Mouse (Mus musculus) forebrain, embryonic 10.5 days (tissue): ENCODE measurements around the gene Rptor. TPM values are rescaled to one million over a fixed set of nuclear protein-coding genes. Genes with fewer than 3 reads are reported as not detected.

ENCODE experiments used
- DNase-seq: peaks from one replicate; pipeline ENCODE4 v3.0.0-alpha.2; 2017; ENCODE audit warnings: low spot score; ENCODE audit errors: extremely low spot score
- H3K27ac ChIP-seq: fragments of 300-500 bp; sonication (generic); 2 replicates; pipeline ENCODE4 v1.5.1; 2016; ENCODE audit warnings: mild to moderate bottlenecking
- H3K27me3 ChIP-seq: fragments of 300-500 bp; sonication (generic); 2 replicates; pipeline ENCODE4 v1.6.1; 2016; ENCODE audit warnings: mild to moderate bottlenecking; ENCODE audit not compliant: poor library complexity, severe bottlenecking
- H3K36me3 ChIP-seq: fragments of 300-500 bp; sonication (generic); replicated peaks from 2 replicates; pipeline ENCODE4 v1.6.1; 2016; ENCODE audit warnings: mild to moderate bottlenecking, moderate library complexity
- H3K4me1 ChIP-seq: fragments of 300-500 bp; sonication (generic); 2 replicates; pipeline ENCODE4 v1.6.1; 2016
- H3K4me3 ChIP-seq: fragments of 300-500 bp; sonication (generic); 2 replicates; pipeline ENCODE4 v1.5.1; 2016; ENCODE audit warnings: mild to moderate bottlenecking, moderate library complexity
- H3K9me3 ChIP-seq: fragments of 300-500 bp; sonication (generic); 2 replicates; pipeline ENCODE4 v1.6.1; 2016; ENCODE audit warnings: mild to moderate bottlenecking, moderate library complexity
- WGBS: fragments of 180-500 bp; shearing (Covaris S2); methylation state at CpG from one replicate; pipeline ENCODE4 v1.1.7; 2016; 5-methylcytosine and 5-hydroxymethylcytosine counted together
- polyA plus RNA-seq: library from polyadenylated mRNA; unstranded; fragments of >200 nt; fragmentation: Nextera tagmentation; extraction: Ambion mirVana; gene quantifications from 2 replicates; pipeline ENCODE4 v1.2.1, GENCODE M21; 2016

The Rptor gene
- polyA plus RNA-seq, 1 experiment from 2014 or later = 12.8 TPM

GRCm38 (mm10) chr11:119738990-119739846 is 136.5 kb downstream of the Rptor start:
- no peak overlapping the region for H3K4me3 ChIP-seq
- no peaks in the 10 kb centered on the region for H3K9me3 ChIP-seq
- 70% methylated on average over 7 of the region's 7 CpGs for WGBS
- H3K36me3 ChIP-seq = 0 out of 2 replicates have a peak, but pooled peaks cover 3% of the 10 kb centered on the region
- no peaks in the 10 kb centered on the region for H3K27me3 ChIP-seq
- no peak for DNase-seq
- H3K4me1 ChIP-seq = peaks cover 20% of the 10 kb centered on the region
- H3K27ac ChIP-seq = peak overlapping the region; percentile 12; the same call in 1 of the 2 replicates

DNA sequence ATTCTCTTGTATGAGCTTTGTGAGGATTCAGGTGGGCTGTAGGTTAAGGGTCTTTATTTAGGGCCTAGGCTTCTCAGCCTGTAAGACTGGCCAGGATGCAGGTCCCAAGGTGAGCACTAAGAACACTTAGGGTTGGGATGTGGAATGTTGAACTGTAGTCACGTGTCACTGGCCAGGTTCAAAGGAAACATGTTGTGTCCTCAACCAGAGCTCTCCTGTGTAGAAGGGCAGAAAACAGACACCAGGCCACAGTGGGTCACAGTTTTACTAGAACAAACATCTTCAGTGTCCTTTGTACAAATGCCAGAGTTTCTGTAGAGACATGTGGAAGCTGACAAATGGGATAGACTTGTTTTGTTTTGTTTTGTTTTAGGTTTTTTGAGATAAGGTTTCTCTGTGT is 138.7 kb downstream of the Rptor start:
- H3K4me1 ChIP-seq = peaks cover 17% of the 10 kb centered on the region
- no peak overlapping the region for H3K27ac ChIP-seq
- WGBS = 83% methylated on average over 1 of the region's 1 CpGs
- H3K9me3 ChIP-seq = no peaks in the 10 kb centered on the region
- H3K4me3 ChIP-seq = no peak overlapping the region
- no peak for DNase-seq
- H3K36me3 ChIP-seq = peaks cover 6% of the 10 kb centered on the region; the same call in 1 of the 2 replicates
- H3K27me3 ChIP-seq = no peaks in the 10 kb centered on the region

DNA sequence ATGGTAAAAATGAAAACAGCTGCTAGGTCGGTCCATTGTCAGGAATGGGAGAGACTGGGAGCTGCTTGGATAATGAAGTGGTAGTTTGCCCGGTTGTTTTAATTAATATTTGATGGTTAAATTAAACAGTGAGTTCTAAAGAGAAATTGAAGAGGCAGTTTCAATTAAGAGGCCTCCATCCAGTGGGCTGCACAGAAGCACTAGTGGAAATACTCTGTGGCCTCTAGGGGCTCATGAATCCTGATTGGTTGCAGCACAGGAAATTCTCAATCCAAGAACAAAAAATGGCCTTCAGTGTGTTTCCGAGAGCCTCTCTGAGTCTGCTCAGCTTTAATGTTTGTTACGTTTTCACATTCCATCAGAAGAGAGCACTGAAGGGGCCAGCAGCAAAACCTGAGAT is 141.7 kb downstream of the Rptor start:
- Histone ChIP-seq H3K9me3 (no peaks in the 10 kb centered on the region), H3K4me1 (peaks cover 14% of the 10 kb centered on the region), H3K27ac (no peak overlapping the region), H3K4me3 (no peak overlapping the region), H3K27me3 (no peaks in the 10 kb centered on the region), H3K36me3 (peaks cover 9% of the 10 kb centered on the region; the same call in 1 of the 2 replicates)
- 86% methylated on average over 4 of the region's 4 CpGs for WGBS
- no peak for DNase-seq

DNA sequence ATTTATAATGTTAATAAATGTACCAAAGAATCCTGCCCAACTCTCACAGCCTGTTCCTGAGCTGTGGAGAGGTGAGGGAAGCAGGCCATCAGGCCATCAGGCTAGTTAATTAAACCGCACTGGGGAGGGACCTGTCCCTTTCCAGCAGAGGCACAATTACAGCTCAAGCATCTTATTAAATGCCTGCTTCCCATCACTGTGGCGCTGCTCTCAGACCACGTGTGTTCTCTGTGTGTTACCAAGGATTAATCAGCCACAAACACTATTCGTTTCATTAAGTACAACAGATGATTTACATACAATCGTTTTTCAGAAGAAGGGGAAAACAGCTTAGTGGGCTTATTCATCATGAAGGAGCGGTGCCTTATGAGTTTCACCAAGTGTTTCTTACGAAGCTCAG is 142.6 kb downstream of the Rptor start:
- 80% methylated on average over 7 of the region's 7 CpGs for WGBS
- Histone ChIP-seq H3K27ac (no peak overlapping the region), H3K27me3 (no peaks in the 10 kb centered on the region), H3K9me3 (no peaks in the 10 kb centered on the region), H3K4me3 (no peak overlapping the region), H3K4me1 (peaks cover 11% of the 10 kb centered on the region; the same call in 1 of the 2 replicates), H3K36me3 (peaks cover 9% of the 10 kb centered on the region; the same call in 1 of the 2 replicates)
- no peak for DNase-seq

DNA sequence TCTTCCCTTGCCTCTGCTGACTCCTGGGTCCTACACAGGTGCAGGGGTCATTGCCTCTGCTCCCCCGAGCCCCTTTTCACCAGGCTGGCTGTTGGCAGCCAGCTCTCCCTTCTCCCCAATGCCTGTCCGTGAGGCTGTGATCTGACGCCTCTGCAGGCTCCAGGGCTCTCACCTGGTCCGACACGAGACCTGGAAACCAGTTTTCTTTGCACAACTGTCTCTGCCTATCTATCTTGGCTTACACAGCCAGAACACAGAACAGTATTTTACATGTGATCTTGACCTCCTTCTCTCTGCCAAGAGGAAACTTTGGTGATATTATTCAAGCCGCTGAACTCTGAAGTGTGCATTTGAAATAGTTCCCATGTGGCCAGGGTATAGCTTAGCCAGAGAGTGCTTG is 151.8 kb downstream of the Rptor start:
- Histone ChIP-seq H3K9me3 (no peaks in the 10 kb centered on the region), H3K36me3 (peaks cover 30% of the 10 kb centered on the region), H3K4me3 (no peak overlapping the region), H3K27ac (no peak overlapping the region), H3K4me1 (no peaks in the 10 kb centered on the region), H3K27me3 (no peaks in the 10 kb centered on the region)
- no peak for DNase-seq
- WGBS = 88% methylated on average over 6 of the region's 6 CpGs

DNA sequence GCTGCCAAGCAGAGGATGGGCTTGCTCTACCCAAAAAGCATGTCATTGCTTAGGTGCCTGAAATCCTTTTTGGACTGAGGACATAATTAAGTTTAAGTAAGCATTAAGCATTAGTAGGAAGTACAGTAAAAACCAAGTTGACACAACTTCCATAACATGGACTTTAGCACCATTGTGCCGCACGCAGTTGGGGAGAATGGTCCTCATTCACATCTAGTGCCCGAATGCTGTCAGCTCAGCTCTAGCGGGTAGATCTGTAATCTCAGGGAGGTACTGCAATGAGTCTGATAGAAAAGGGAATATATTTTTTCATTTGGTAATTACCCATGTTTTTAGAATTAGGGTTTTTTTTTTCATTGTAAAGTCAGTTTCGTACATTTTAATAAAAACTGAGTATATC is 155.5 kb downstream of the Rptor start:
- Histone ChIP-seq H3K27ac (no peak overlapping the region), H3K9me3 (no peaks in the 10 kb centered on the region), H3K27me3 (no peaks in the 10 kb centered on the region), H3K36me3 (peaks cover 37% of the 10 kb centered on the region), H3K4me1 (no peaks in the 10 kb centered on the region), H3K4me3 (no peak overlapping the region)
- 94% methylated on average over 5 of the region's 5 CpGs for WGBS
- DNase-seq = no peak

- Histone ChIP-seq H3K4me3 (no peak overlapping the region), H3K36me3 (peaks cover 37% of the 10 kb centered on the region), H3K27me3 (no peaks in the 10 kb centered on the region), H3K4me1 (no peaks in the 10 kb centered on the region), H3K27ac (no peak overlapping the region), H3K9me3 (no peaks in the 10 kb centered on the region)
- no peak for DNase-seq
- whole genome bisulfite sequencing = 88% methylated on average over 7 of the region's 7 CpGs
Observed at GRCm38 (mm10) chr11:119758705-119759327, 156.1 kb downstream of the Rptor start.

- H3K27ac ChIP-seq = no peak overlapping the region
- DNase-seq = no peak
- H3K27me3 ChIP-seq = no peaks in the 10 kb centered on the region
- peaks cover 21% of the 10 kb centered on the region for H3K4me1 ChIP-seq
- H3K9me3 ChIP-seq = no peaks in the 10 kb centered on the region
- 88% methylated on average over 9 of the region's 9 CpGs for WGBS
- no peak overlapping the region for H3K4me3 ChIP-seq
- peaks cover 19% of the 10 kb centered on the region for H3K36me3 ChIP-seq
Observed at GRCm38 (mm10) chr11:119762911-119763310, 160.2 kb downstream of the Rptor start.

- peaks cover 23% of the 10 kb centered on the region for H3K4me1 ChIP-seq
- 92% methylated on average over 6 of the region's 6 CpGs for WGBS
- H3K4me3 ChIP-seq = no peak overlapping the region
- no peaks in the 10 kb centered on the region for H3K9me3 ChIP-seq
- H3K27me3 ChIP-seq = no peaks in the 10 kb centered on the region
- no peak overlapping the region for H3K27ac ChIP-seq
- DNase-seq = no peak
- peaks cover 10% of the 10 kb centered on the region for H3K36me3 ChIP-seq
Observed at GRCm38 (mm10) chr11:119766023-119766422, 163.3 kb downstream of the Rptor start.

GRCm38 (mm10) chr11:119766782-119767459 is 164.2 kb downstream of the Rptor start:
- no peak for DNase-seq
- Histone ChIP-seq H3K4me3 (no peak overlapping the region), H3K9me3 (no peaks in the 10 kb centered on the region), H3K27ac (peak overlapping the region; percentile 26; the same call in 1 of the 2 replicates), H3K36me3 (peaks cover 18% of the 10 kb centered on the region), H3K27me3 (no peaks in the 10 kb centered on the region), H3K4me1 (peaks cover 23% of the 10 kb centered on the region)
- 68% methylated on average over 5 of the region's 5 CpGs for WGBS

DNA sequence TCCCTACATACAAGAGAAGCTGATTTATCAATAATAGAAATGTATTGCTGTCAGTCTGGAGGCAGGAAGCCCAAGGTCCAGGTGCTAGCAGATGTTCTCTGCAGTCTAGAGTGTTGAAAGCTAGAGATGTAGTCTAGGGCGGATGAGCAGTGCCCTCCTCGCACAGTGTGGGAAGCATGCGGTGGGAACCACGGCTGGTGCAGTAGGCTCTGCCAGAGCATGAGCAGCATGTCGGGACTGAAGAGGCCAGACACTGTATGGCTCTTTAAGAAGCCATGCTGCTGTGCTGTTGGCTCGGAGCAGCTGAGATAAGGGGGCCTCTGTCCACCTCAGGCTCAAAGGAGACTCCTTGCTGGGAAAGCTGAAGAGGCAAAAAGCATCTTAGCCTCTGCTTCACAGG is 164.8 kb downstream of the Rptor start:
- Histone ChIP-seq H3K9me3 (no peaks in the 10 kb centered on the region), H3K4me1 (peaks cover 23% of the 10 kb centered on the region), H3K27ac (peak overlapping the region; percentile 26; the same call in 1 of the 2 replicates), H3K27me3 (no peaks in the 10 kb centered on the region), H3K36me3 (peaks cover 19% of the 10 kb centered on the region), H3K4me3 (no peak overlapping the region)
- WGBS = 76% methylated on average over 6 of the region's 6 CpGs
- DNase-seq = no peak

DNA sequence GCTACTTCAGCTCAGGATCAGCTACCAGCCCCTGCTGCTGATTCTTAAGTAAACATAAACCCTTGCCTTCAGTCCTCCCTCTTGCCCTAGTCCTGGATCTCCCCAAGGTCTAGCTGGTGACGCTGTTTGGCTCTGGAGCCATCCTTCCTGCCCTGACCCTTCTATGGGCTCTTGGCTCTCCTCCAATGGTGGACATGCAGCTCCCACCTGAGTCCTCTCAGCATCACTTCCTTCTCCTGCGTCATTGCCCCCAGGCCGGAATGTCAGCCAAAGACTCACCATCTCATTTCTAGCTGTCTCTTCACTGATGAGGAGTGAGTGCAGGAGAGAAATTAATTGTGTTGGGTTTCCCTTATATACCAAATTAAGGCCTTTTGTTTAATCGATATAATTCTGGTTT is 165.8 kb downstream of the Rptor start:
- Histone ChIP-seq H3K9me3 (no peaks in the 10 kb centered on the region), H3K27ac (0 out of 2 replicates have a peak overlapping the region, but pooled peaks have one; percentile 20), H3K4me3 (no peak overlapping the region), H3K4me1 (peaks cover 23% of the 10 kb centered on the region), H3K27me3 (no peaks in the 10 kb centered on the region), H3K36me3 (peaks cover 20% of the 10 kb centered on the region)
- 95% methylated on average over 4 of the region's 4 CpGs for WGBS
- no peak for DNase-seq
